Mouse (Mus musculus) thymus, postnatal 14 days (tissue): ENCODE results near the gene Gm48551.

Experiments
- DNase-seq: peaks from one replicate; pipeline ENCODE4 v3.0.0; 2021

Gene Gm48551

DNA sequence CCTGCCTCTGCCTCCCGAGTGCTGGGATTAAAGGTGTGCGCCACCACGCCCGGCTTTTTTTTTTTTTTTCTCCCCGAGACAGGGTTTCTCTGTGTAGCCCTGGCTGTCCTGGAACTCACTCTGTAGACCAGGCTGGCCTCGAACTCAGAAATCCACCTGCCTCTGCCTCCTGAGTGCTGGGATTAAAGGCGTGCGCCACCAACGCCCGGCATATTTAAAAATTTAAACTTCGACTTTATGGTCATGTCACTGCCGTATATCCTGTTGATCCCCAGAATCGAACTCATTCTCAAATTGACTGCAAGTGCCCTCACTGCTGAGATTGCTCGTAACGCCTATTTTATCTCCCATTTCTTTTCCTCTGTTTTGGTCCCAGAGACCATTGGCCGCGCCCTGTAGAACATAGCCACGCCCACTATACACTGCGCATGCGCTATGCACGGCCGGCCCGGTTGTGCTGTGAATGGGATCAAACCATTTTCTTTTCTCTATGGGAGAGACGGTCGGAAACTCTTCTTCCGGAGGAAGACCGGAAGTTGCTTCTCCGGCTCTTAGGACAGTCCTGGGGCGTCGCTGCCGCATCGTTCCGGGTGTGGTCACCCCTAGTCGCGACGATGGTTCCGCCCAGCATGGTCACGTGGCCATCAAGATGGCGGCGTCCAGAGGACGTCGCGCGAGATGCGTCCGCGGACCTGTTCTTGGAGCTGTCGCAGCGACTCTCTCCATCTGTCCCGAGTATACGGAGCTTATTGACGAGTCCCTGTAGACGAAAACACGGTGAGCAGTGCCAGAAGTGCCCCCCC, at the start of gene Gm48551, which contains the start of gene Dohh:
TSS of gene Gm48551 (plus strand) at position 665 of the 803 bp plus-strand sequence.
TSS of gene Dohh (plus strand) at position 627 of the 803 bp plus-strand sequence.
- DNase-seq, result peak; percentile 97

DNA sequence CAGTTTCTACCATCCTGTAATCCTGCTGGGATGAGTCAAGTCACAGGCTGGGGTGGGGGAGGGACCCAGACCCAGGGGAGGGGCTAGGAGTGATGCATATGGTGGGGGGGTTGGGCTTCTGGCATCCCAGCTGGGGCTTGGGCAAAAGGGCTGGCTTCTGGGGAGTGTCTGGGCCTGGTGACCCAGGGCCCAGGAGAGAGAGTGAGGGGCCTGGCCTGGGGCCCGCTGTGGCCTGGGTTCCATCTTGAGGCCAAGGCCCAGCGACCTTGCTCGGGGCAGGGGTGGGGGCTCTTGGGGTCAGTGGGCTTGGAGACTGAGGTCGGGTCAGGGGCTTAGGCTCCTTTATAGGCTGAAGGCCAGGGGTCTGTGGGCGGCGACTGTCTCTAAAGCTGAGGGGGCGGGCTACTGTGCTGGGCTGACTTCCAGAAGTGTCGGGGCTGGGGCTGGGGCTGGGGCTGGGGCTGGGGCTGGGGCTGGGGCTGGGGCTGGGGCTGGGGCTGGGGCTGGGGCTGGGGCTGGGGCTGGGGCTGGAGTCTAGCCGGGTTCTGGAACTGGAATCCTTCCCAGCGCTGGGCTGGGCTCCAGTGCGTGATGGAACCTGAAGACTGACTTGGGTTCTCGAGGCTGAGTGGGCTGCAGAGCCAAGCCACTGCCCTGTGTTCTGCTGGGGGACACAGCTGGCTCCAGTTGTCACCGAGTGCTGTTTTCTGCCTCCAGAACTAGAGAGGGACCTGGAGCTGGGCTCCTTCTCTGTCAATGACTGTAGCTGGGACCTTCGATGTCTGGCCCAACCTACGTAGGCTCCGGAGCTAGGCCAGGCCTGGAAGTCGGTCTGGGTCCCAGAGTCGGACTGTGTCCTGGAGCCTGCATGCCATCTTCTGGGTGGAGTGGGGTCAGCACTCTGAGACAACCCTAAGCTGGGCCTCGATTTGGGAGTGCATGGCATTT, 48.6 kb upstream of the Gm48551 start:
- no peak for DNase-seq

DNA sequence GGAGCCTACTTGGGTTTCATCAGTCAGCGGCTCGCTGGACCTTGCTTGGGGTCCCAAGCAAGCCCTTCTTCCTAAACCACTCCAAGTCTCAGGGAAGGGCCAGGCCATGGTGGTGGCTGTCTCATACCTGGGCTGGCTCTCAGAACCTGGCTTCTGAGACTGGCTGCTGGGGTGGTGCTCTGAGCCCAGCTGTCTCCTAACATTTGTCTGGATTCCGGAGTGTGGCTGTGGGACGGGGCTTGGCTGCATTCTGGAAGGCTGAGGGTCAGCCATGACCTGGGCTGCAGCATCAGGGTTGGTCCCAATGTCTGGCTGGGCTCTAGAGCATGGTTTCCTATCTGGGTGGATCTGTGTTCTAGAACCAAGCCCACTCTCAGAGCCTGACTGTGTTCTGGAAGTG, 47.7 kb upstream of the Gm48551 start:
- DNase-seq, result no peak

DNA sequence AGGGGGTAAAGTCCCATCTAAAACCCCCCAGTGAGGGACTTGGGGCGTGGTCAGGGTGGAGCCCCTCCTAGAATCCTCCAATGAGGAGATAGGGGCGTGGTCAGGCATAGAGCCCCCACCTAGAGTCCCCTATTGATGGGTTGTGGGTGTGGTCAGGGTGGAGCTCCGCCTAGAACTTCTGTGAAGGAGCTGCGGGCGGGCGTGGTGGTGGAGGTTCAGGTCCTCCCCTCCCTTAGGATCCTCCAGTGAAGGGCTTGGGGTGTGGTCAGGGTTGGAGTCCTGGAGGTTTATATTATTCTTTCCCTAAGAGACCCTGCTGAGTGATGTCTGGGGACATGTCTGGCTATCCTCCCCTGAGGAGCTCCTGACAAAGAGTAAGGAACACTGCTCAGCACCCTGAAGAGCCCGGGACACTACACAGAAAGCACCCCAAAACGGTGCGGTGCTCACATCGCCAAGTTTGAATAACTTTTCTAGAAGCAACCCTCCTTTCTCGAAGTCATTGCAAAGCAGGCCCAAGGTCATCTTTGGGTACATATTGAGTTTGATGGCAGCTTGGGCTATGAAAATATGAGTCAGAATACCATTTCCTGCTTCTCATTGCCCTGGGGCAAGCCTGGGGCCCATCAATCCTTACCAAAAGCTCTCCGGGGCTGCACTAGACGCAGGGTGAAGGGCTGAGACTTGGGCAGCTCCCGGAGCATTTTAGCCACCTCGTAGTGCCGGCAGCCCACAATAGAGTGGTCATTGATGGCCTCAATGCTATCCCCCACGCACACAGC, 43.5 kb upstream of the Gm48551 start:
- no peak for DNase-seq

DNA sequence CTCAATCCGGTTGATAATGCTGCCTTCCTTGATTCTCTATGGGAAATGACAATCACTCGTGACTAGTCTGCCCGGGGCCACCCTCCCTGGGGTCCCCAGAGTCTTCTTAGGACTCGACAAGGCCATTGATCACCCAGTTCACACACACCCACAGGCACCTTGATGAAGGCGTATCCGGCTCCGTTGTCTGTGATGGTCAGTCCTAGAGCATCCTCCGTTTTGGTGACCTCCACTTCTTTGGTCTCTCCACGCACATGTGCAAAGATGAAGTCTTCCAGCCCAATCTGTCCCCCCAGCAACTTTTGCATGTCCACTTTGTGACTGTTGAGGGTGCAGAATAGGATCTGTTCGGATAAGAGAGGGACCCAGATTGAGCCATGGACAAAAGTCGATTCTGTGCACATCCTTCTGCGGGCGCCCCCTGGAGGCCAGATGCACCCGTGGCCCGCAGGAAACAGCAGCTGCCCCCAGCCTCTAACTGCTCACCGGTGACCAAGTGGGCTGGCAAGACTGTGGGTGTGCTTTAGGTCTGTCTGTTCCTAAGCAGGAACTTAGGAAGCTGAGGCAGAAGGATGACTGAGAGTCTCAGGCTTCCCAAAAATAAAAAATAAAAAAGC, 42.8 kb upstream of the Gm48551 start:
- peak; percentile 87 for DNase-seq

DNA sequence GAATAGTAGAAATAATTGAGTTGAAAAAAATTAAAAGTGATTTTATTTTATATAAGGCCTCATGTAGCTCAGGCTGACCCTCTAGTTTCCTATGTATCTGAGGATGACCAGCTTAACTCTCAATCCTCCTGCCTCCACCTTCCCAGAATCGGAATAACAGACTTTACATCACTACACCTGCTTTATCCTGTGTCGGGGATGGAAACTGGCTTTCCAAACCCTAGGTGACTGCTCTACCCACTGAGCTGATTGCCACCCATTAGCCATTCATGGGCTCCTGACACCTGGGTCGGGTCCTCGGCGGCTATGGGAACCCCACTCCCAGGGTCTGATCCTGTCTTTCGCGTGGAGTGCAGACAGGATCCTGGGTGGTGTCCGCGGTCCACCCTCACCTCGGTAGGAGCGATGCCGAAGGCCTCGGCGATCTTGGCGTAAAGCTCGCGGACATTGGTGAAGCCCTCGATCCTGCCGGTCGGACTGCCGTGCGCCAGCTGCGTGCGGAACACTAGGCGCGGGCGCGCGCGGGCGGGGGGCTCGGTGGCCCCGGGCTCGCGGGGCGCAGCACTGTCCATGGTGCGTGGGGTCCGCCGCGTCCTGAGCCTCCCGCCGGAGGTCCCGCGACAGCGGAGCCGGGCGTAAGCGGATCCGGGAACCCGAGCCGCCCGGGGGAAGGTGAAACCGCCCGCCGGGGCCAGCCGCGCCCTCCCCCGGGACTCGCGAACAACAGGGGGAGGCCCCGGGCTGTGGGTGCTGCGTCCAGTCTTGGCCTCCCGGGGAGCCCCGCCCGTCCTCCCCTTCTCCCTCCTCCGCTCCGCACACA, 41.4 kb upstream of the Gm48551 start, which contains the start of gene Gipc3:
TSS of gene Gipc3 (minus strand) at position 581 of the 820 bp plus-strand sequence.
- DNase-seq, result peak; percentile 32

DNA sequence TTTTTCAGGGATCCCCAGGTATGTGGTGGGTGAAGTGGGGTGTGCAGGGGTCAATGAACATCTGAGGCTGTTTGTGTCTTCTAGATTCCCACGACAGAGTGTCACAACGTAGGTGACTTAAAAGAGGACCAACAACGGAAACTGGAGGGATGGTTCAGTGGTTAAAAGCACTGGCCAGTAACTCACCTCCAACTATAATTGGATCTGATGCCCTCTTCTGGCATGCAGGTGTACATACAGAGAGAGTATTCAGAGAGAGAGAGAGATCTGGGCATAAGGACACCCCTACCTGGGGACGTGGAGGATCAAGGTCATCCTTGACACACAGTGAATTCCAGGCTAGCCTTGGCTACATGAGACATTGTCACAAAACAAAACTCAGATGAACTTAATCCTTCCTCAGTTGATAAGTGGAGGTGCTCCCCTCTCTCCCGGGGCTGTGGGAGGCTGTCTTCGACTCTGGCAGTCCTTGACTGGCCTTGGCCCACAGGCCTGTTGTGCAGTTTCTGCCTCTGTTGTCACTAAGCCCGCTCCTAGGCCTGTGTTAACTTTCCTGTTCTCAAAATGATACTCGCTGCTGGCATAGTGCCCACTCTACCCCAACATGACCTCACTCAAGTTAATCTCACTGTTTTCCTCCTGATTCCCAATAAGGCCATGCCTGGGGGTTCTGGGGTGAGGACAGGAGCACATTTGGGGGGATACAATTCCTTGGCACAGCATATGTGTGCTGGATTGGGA, 39.7 kb upstream of the Gm48551 start:
- no peak for DNase-seq

DNA sequence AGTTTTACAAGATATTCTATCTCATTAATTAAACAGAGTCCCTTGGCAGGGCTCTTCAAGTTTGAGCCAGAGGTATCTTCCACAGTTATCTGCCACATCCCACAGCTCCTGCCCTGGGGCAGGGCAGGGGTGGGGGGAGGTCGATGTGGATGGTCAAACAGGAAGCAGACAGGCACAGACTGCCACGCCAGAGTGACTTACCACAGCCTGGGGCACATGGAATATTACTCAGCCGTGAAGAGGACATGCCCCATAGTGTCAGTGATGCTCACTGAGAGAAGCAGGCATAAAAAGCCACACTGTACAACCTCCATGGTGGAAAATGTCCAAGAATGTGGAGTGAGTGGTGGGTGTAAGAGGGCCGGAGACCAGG, 39.1 kb upstream of the Gm48551 start:
- no peak for DNase-seq

DNA sequence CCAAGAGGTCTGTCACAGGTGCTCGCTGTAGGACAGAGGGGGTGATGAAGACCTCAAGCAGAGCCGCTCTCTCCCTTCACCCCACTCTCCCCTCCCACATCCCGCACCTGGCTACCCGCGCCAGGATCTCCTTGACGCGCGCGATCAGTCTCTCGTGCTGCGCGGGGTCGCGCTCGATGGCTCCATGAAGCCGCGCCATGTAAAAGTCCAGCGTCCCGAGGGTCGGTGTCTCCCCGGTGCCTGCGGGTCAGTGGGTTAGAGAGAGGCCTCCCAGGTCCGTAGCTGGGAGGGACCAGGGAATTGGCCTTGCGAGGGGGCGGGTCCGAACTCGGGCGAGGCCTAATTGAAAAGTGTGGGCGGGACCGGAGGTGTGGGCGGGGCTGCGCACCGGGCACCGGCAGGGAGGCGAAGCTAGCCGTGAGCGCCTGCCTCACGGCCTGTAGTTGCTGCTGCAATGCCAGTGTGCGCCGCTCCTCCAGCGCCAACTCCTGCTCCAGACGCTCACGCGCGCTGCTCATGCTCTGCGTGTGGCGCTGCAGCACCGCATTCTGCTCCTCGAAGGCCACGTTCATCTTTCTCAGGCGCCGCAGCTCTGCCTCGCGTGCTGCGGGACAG, 37.7 kb upstream of the Gm48551 start:
- peak; percentile 49 for DNase-seq

DNA sequence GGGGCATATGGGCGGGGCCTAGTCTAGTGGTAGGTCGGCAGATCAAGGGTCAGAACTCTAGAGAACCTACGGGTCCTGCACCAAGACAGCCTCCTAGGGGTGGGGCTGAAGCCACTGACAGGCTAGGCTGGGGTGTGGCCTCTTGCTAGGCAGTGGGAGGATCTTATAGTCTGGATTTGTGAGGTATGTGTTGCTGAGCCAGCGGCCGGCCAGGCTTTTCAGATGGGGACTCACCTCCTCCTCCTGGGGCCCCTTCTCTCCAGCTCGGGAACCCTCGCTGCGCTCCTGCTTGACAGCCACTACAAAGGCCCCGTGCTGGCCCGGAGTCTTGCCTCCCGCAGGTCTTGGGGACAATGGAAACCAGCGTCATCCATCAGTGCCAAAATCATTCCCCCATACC, 35.1 kb upstream of the Gm48551 start:
- DNase-seq, result peak; percentile 44

DNA sequence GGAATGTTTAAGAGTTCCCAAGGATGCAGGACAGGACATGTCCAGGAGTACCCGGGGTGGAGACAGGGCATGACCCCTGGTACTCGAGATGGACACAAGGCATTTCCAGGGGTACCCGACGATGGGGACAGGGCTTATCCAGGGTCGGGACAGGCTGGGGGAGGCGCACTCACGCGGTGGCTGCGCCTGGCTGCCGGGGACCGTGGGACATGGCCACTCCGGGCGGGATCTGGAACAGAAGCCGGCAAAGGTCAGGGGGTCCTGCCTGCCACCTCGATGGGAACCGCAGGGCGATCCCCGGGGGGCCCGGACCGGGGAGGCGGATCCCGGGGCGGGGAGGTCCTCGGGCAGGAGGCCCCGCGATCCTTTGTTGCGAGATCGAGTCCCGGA, 34.3 kb upstream of the Gm48551 start:
- DNase-seq, result no peak

DNA sequence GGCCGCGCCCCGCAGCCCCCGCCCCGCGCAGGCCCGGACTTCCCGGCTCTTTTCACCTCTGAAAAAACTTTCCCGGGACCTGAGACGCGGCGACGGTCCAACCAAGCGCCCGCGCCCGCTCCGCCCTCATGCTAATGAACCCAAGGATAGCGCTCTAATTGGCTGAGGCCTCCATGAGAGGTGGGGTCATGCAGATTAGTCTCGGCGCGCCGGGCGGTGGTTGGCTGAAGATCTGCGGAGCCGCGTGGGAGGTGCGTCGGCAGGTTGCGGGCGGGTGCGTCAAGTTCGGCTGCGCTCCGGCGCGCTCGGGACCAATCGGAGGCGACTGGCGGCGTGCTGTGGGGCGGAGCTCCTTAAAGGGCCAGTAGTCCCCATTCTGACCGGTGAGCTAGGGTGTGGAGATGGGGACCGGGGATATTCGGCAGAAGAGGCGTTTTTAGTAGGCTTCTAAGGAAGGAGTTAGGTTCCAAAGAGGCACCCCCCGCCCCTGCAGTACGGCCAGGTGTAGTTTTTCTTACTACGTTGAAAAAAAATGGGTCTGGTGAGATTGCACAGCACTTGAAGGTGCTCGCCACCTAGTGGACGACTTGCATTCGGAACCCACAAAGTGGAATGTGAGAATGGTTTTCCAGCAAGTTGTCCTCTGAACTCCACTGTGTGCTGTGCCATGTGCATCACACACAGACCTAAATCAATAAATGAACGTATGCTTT, 33.8 kb upstream of the Gm48551 start, which contains the start of gene Hmg20b:
TSS of gene Hmg20b (minus strand) at position 130 of the 713 bp plus-strand sequence.
- peak; percentile 99 for DNase-seq

DNA sequence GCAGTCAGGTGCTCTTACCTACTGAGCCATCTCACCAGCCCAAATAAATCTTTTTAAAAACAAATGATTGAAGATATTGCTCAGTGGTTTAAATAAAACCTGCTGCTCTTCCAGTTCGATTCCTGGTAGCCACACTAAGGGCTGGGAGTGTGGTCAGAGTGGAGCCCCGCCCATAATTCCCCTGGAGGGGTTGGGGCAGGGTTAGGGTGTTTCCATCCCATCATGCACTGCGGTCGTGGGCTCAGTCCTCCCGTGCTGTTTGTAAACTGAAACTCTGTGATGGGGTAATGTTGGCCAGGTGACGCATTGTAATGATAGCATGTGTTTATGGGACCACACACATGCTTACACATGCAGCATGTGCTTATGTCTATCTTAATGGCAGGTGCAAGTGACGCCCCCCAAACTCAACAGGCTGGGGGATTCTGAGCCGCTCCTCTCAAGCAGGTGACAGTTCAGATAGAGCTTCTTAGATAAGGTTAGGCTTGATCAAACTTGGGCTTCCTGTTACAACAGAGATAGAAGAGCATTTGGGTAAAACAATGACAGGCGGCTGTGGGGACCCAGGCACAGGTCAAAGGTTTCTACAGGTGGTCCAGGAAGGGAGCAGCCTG, 32.5 kb upstream of the Gm48551 start:
- peak; percentile 81 for DNase-seq

DNA sequence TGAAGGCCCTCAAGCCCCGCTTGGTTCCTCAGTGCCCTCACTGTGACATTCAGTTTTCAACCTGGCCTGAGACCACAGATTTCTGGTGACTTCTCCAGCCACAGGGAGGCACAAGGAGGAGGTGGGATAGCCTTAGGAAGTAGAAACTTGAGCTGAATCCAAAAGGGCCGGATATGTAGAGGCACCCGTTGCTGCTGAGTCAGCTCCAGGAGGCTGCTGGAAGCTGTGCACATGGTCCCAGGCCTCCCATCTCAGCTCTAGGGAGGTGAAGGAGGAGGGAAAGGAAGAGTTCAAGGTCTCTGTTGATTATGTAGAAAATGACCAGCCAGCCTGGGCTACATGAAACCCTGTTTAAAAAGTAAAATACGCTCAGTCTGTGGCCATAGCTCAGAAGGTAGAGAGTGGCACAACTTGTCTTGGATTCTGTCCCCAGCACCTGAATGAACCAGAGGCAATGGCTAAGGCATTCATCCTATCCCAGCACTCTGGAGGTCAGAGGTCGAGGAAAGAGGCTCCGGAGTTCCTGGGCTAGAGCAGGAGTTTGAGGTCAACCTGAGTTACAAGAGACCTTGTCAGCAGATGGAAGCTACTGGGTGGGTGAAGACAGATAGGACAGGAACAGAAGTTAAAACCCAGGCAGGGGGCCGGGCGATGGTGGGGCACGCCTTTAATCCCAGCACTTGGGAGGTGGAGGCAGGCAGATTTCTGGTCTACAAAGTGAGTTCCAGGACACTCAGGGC, 29.4 kb upstream of the Gm48551 start:
- DNase-seq, result no peak

DNA sequence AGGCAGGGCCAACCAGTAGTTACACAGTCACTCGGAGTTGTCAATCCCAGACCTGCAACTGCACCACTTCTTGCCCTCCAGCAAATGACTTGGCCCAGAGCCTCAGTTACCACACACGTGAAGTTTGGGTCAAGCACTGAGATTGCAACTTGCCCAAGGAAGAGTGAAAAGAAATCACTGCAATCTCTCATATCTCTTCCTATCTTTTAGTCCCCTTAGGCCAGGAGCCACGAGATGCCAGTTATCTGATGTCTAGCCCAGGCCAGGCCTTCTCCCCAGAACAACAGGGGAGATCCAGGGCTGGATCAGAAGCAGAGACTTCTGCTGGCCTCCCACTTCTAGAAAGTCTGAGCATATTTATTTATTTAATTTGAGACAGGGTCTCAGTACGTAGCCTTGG, 28.7 kb upstream of the Gm48551 start:
- DNase-seq, result no peak

DNA sequence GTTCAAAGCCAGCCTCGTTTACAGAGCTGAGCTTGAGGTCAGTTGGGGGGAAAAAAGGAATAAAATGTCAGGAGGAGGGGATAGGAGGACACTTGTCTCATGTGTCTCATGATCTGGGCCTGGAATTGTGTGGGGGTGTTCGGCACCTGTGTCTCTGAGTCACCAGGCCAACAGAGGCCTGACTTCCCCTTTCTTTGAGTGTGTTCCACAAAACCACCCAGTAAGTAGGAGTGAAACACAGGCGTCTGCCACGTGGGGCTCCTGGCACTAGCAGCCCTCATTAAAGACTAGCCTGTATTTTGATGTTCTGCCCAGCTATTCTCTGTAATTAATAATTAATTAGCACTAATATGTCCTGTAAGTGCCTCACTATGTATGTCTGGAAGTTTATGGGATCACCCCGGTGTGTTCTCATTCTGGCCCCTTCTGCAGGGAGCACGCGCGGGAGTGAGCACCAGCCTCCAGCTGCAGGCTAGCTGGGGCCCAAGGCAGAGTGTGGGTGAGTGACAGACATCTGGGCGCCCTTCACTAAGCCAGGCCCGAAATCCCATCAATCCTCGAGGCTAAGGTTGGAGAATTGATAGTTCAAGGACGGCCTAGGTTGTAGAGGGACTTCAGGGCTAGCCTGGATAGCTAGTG, 27.8 kb upstream of the Gm48551 start:
- DNase-seq, result no peak

DNA sequence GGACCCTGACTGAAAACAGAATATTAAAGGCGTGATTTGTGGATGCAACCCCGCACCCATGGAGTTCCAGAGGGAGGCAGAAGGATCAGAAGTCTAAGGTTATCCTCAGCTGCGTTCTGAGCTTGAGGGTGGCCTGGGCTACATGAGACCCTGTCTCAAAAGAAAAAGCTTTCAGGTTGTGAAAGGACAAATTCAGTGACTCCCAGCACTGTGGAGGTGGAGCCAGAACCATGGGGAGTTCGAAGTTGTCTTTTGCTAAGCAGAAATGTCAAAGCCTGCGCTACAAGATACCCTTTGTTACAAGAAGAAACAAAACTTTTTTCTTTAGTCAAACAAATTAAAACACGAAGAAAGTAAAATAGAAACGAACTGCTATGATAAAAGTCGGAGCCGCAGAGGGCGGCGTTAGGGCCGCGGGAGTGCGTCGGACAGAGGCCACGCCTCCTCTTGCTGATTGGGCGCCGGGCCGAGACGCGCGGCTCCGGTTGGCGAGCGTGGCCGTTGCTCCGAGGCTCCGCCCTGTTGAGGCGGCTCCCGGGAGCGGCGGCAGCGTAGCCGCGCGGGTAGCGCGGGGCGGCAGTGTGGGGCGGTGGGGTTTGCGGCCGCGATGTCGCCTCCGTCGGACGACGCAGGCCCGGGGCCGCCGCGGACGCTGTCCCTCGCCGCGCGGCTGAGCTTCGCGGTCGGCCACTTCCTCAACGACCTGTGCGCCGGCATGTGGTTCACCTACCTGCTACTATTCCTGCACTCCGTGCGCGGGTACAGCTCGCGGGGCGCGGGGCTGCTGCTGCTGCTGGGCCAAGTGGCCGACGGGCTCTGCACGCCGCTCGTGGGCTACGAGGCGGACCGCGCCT, 27.0 kb upstream of the Gm48551 start, which contains the start of gene Mfsd12:
TSS of gene Mfsd12 (plus strand) at position 501 of the 854 bp plus-strand sequence.
- DNase-seq, result peak; percentile 93
